Mouse (Mus musculus) G1E (cell line): ENCODE data around the gene Pomt1.

ENCODE experiments used
- CTCF ChIP-seq: IDR thresholded peaks from 2 replicates; pipeline ENCODE4 v1.5.1; 2012; ENCODE audit warnings: low read depth, low read length, inconsistent platforms, mixed read lengths
- GATA1 ChIP-seq: IDR thresholded peaks from 2 replicates; pipeline ENCODE4 v1.6.1; 2012; ENCODE audit warnings: borderline replicate concordance, low read length, inconsistent platforms, mixed read lengths
- GATA2 ChIP-seq: IDR thresholded peaks from 2 replicates; pipeline ENCODE4 v1.6.1; 2012; ENCODE audit warnings: low read depth, low read length, inconsistent platforms, borderline replicate concordance
- POLR2AphosphoS5 ChIP-seq: IDR thresholded peaks from 2 replicates; pipeline ENCODE4 v1.6.1; 2012; ENCODE audit warnings: low read depth, low read length, inconsistent platforms; ENCODE audit not compliant: insufficient replicate concordance
- TAL1 ChIP-seq: conservative IDR thresholded peaks from 2 replicates; pipeline ENCODE4 v1.6.1; 2012; ENCODE audit warnings: low read depth, low read length, inconsistent platforms, mixed read lengths

DNA sequence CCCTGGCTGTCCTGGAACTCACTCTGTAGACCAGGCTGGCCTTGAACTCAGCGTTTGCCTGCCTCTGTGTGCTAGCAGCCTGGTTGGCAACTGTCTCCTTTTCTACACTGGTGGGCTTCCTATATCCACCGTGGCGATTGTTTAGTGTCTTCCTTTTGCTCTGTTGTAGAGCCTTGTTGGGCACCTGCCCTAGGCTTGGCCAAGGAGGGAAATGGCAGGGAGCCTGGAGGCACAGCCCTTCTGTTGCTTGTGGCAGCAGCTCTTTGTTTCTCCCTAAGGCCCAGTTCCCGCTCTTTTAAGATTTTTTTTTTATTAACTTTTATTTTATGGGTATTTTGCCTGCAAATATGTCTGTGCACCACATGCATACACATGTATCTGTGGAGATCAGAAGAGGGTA is 36.4 kb upstream of the Pomt1 start:
- no peak for TF ChIP-seq CTCF
- no peak for TF ChIP-seq TAL1
- TF ChIP-seq GATA1: no peak
- no peak for TF ChIP-seq POLR2AphosphoS5
- TF ChIP-seq GATA2: no peak
